Mouse (Mus musculus) spleen, adult 2 months (tissue): ENCODE data around the gene Babam2.

Experiments
- CTCF ChIP-seq: fragments of 200-500 bp; IDR thresholded peaks from 2 replicates; pipeline ENCODE4 v1.5.1; 2011; ENCODE audit warnings: mild to moderate bottlenecking, inconsistent platforms; ENCODE audit not compliant: insufficient read depth, insufficient read length, insufficient replicate concordance; ENCODE audit errors: extremely low read depth
- POLR2A ChIP-seq: fragments of 200-500 bp; IDR thresholded peaks from 2 replicates; pipeline ENCODE4 v1.6.1; 2011; ENCODE audit warnings: low read depth, low read length, inconsistent platforms

DNA sequence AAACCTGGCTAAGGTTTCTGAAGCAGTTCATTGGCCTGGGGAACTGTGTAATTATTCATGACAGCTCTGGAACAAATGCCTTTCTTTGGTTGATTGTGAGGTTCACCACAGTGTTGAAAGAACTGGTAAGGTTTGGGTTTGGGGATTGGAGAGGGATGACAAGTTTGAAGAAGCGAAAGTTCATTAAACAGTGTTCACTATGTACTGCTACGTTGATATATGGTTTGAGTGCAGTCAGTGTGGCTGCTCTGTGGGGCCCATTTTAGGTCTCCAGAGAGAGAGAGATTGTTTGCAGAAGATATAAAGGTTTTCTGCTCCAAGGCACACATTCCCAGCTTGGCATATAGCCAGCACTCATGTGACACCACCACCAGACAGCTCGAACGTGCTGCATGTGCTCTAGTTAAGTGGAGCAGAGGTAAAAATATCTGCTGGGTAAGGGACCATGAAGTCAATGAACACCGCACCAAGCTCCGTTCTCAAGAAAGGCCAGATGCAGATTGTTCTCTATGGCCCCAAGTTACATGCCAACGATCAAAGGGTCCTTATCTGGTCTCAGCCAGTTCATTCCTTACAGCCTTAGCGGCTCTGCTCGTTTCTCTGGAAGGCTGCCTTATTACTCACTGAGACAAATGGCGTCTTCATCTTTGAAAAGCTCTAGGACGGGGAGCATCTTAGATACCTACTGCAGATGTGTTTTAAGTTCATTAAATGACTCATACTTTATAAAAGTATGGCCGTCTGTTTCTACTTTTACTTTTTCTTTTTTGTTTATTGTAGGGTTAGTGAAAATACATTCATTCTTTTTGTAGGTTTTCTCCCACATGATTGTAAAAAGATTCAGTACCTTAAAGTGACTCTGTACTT lies 113.5 kb downstream of the Babam2 start:
- no peak for TF ChIP-seq POLR2A
- no peak for TF ChIP-seq CTCF
